14 mouse cellular contexts compared by ENCODE assay signal in the genomic region with DNA sequence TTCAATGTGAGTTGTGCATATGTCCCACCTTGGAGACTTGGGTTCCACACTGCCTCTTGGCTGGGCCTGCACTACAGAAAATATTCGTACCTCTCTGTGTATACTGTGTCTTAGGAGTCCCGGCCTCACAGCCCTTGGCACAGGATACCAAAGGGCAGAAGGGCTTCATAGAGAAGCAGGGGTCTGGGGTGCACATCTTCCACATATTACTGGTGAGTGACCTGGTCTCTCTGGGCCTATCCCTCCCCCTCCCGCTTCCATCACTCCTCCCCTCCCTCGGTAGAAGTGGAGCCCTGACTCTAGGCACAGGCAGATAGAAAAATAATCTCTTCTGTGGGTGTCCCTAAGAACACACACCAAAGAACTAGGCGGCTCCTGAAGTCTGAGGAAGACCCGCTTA. TPM values are rescaled to one million over a fixed set of nuclear protein-coding genes. Genes with fewer than 3 reads are reported as not detected.
A peak's percentile ranks its signal among the peaks of the same experiment; 100 is the strongest.
DNase-seq lines count a peak whose midpoint lies in the region; ATAC-seq and TF ChIP-seq lines count a peak whose summit lies in the region.
"Had no signal": no experiment of that assay in that cellular context is flagged by ENCODE, and none has a peak within 500 bp of the region (broad histone marks: within the 10 kb centered on the region; RNA-seq: fewer than 3 reads in every experiment).

No protein-coding gene starts in this region.

- no peak for DNase-seq in kidney, adult 2 months
- DNase-seq in embryonic facial prominence, embryonic 14.5 days (ENCODE audit: low spot score): no peak
- no peak for DNase-seq in layer of hippocampus, adult 18-20 months (ENCODE audit: low spot score in 2 of 2)
- no peak for DNase-seq in adrenal gland, adult 8-10 months
- DNase-seq: liver, embryonic 13.5 days; thymus, adult 18-20 months had no signal

- H3K9me3 ChIP-seq in kidney, embryonic 15.5 days (replicated peaks): no peaks in the 10 kb centered on the region
- no peaks in the 10 kb centered on the region for H3K9me3 ChIP-seq in embryonic facial prominence, embryonic 14.5 days (ENCODE audit: control insufficient read depth, low read length)
- no peaks in the 10 kb centered on the region for H3K9me3 ChIP-seq in intestine, embryonic 15.5 days
- H3K9me3 ChIP-seq in stomach, embryonic 16.5 days (replicated peaks; ENCODE audit: control insufficient read depth, low read length): no peaks in the 10 kb centered on the region
- H3K9me3 ChIP-seq: hindbrain, embryonic 10.5 days; liver, embryonic 13.5 days; megakaryocyte, embryonic 14.5 days; neural tube, embryonic 12.5 days had no signal

- no peak for TF ChIP-seq POLR2A in kidney, adult 2 months (IDR thresholded peaks at IDR 0.05; ENCODE audit: low read depth, low read length)

- H3K4me1 ChIP-seq in kidney, embryonic 15.5 days: peaks cover 62% of the 10 kb centered on the region
- no peaks in the 10 kb centered on the region for H3K4me1 ChIP-seq in kidney, adult 2 months (ENCODE audit: control insufficient read depth, insufficient read depth, low read length)
- peaks cover 61% of the 10 kb centered on the region for H3K4me1 ChIP-seq in embryonic facial prominence, embryonic 14.5 days (ENCODE audit: control insufficient read depth, insufficient read depth, low read length)
- peaks cover 63% of the 10 kb centered on the region for H3K4me1 ChIP-seq in intestine, embryonic 15.5 days (replicated peaks)
- peaks cover 51% of the 10 kb centered on the region for H3K4me1 ChIP-seq in stomach, embryonic 16.5 days (ENCODE audit: control insufficient read depth, insufficient read depth, low read length)

- 0 out of 2 replicates have a peak overlapping the region, but pooled peaks have one; percentile 7 for H3K4me2 ChIP-seq in kidney, embryonic 15.5 days
- no peak overlapping the region for H3K4me2 ChIP-seq in embryonic facial prominence, embryonic 14.5 days (ENCODE audit: low read depth, low read length)
- H3K4me2 ChIP-seq in intestine, embryonic 15.5 days (replicated peaks): 0 out of 2 replicates have a peak overlapping the region, but pooled peaks have one; percentile 29
- H3K4me2 ChIP-seq in stomach, embryonic 16.5 days (ENCODE audit: low read depth, low read length): no peak overlapping the region

- no peak for TF ChIP-seq CTCF in kidney, adult 2 months (conservative IDR thresholded peaks at IDR 0.05; ENCODE audit: insufficient read depth, insufficient read length, low read depth, low read length)

- no peaks in the 10 kb centered on the region for H3K36me3 ChIP-seq in kidney, embryonic 15.5 days
- H3K36me3 ChIP-seq in kidney, adult 2 months (ENCODE audit: control insufficient read depth, insufficient read depth, low read length): no peaks in the 10 kb centered on the region
- H3K36me3 ChIP-seq in embryonic facial prominence, embryonic 14.5 days (ENCODE audit: control insufficient read depth, insufficient read depth, low read length): no peaks in the 10 kb centered on the region
- H3K36me3 ChIP-seq in intestine, embryonic 15.5 days: no peaks in the 10 kb centered on the region
- no peaks in the 10 kb centered on the region for H3K36me3 ChIP-seq in stomach, embryonic 16.5 days (ENCODE audit: control insufficient read depth, insufficient read depth, low read length)
- H3K36me3 ChIP-seq: hindbrain, embryonic 10.5 days; liver, embryonic 13.5 days; neural tube, embryonic 12.5 days had no signal

- no peak overlapping the region for H3K9ac ChIP-seq in kidney, embryonic 15.5 days
- no peak overlapping the region for H3K9ac ChIP-seq in embryonic facial prominence, embryonic 14.5 days (ENCODE audit: low read depth, low read length)
- H3K9ac ChIP-seq in intestine, embryonic 15.5 days: no peak overlapping the region
- H3K9ac ChIP-seq in stomach, embryonic 16.5 days (ENCODE audit: low read length): no peak overlapping the region
- H3K9ac ChIP-seq: liver, embryonic 13.5 days had no signal

- no peak overlapping the region for H3K4me3 ChIP-seq in kidney, embryonic 15.5 days (replicated peaks)
- H3K4me3 ChIP-seq in kidney, adult 2 months (ENCODE audit: insufficient read depth, low read depth, low read length): no peak overlapping the region
- H3K4me3 ChIP-seq in embryonic facial prominence, embryonic 14.5 days (ENCODE audit: low read depth, low read length): no peak overlapping the region
- no peak overlapping the region for H3K4me3 ChIP-seq in intestine, embryonic 15.5 days (replicated peaks)
- no peak overlapping the region for H3K4me3 ChIP-seq in stomach, embryonic 16.5 days (replicated peaks; ENCODE audit: low read length)

- WGBS in kidney, embryonic 15.5 days: 64% methylated on average over 6 of the region's 6 CpGs
- WGBS in kidney, adult 2 months: 90% methylated on average over 6 of the region's 6 CpGs
- WGBS in embryonic facial prominence, embryonic 14.5 days: 62% methylated on average over 6 of the region's 6 CpGs
- 68% methylated on average over 6 of the region's 6 CpGs for WGBS in intestine, embryonic 15.5 days
- 61% methylated on average over 6 of the region's 6 CpGs for WGBS in stomach, embryonic 16.5 days

- peaks cover 29% of the 10 kb centered on the region for H3K27me3 ChIP-seq in kidney, embryonic 15.5 days
- H3K27me3 ChIP-seq in kidney, adult 2 months (replicated peaks; ENCODE audit: control insufficient read depth, insufficient read depth, low read length): no peaks in the 10 kb centered on the region
- H3K27me3 ChIP-seq in embryonic facial prominence, embryonic 14.5 days (replicated peaks; ENCODE audit: control insufficient read depth, insufficient read depth, low read length): peaks cover 16% of the 10 kb centered on the region; the same call in 1 of the 2 replicates
- H3K27me3 ChIP-seq in intestine, embryonic 15.5 days (replicated peaks): no peaks in the 10 kb centered on the region
- no peaks in the 10 kb centered on the region for H3K27me3 ChIP-seq in stomach, embryonic 16.5 days (ENCODE audit: control insufficient read depth, insufficient read depth, low read length)

- H3K27ac ChIP-seq in kidney, embryonic 15.5 days: no peak overlapping the region
- no peak overlapping the region for H3K27ac ChIP-seq in kidney, adult 2 months (ENCODE audit: insufficient read depth, low read depth, low read length)
- H3K27ac ChIP-seq in embryonic facial prominence, embryonic 14.5 days (replicated peaks; ENCODE audit: low read depth, low read length): peak overlapping the region; percentile 82
- peak overlapping the region; percentile 80 for H3K27ac ChIP-seq in intestine, embryonic 15.5 days
- H3K27ac ChIP-seq in stomach, embryonic 16.5 days (ENCODE audit: low read length): peak overlapping the region; percentile 93
- H3K27ac ChIP-seq: kidney, postnatal 0 days; layer of hippocampus, adult 2 months; liver, embryonic 13.5 days; neural tube, embryonic 12.5 days had no signal

- no peak for ATAC-seq in kidney, embryonic 15.5 days (replicated peaks; ENCODE audit: low FRiP score)
- ATAC-seq in embryonic facial prominence, embryonic 14.5 days (ENCODE audit: low read depth): no peak
- ATAC-seq in intestine, embryonic 15.5 days: no peak
- no peak for ATAC-seq in stomach, embryonic 16.5 days (ENCODE audit: insufficient read depth, low FRiP score)

RNA-seq across cellular contexts. Expression of a gene that starts 38.3 kb away (rescaled TPM):
- 14.1 and 15.2 TPM in 2 replicates for polyA plus RNA-seq in kidney, embryonic 15.5 days (2015; fragmentation: Nextera tagmentation; extraction: Ambion mirVana)
- 4.3 and 5.0 TPM in 2 replicates for polyA plus RNA-seq in kidney, adult 2 months (2012; rRNA removed)
- polyA plus RNA-seq in embryonic facial prominence, embryonic 14.5 days (2014; fragmentation: Nextera tagmentation; extraction: Ambion mirVana): 6.8 and 8.3 TPM in 2 replicates
- 18.4 and 19.1 TPM in 2 replicates for polyA plus RNA-seq in intestine, embryonic 15.5 days (2015; fragmentation: Nextera tagmentation; extraction: Ambion mirVana)
- polyA plus RNA-seq in stomach, embryonic 16.5 days (2015; fragmentation: Nextera tagmentation; extraction: Ambion mirVana): 16.1 and 17.4 TPM in 2 replicates
- total RNA-seq in layer of hippocampus, adult 18-20 months (2021): 1 to 10 TPM; 1.0 to 1.3 TPM
- total RNA-seq in adrenal gland, adult 8-10 months (2022): 10 to 100 TPM in 1 of 4 experiments, 1 to 10 TPM in 3; 4.4 to 14.6 (median 5.4) TPM

RNA-seq across cellular contexts. Expression of a gene that starts 54.5 kb away (rescaled TPM):
- 34.1 and 38.9 TPM in 2 replicates for polyA plus RNA-seq in kidney, embryonic 15.5 days (2015; fragmentation: Nextera tagmentation; extraction: Ambion mirVana)
- 29.7 and 30.4 TPM in 2 replicates for polyA plus RNA-seq in kidney, adult 2 months (2012; rRNA removed)
- polyA plus RNA-seq in embryonic facial prominence, embryonic 14.5 days (2014; fragmentation: Nextera tagmentation; extraction: Ambion mirVana): 31.0 and 34.7 TPM in 2 replicates
- 32.6 and 33.5 TPM in 2 replicates for polyA plus RNA-seq in intestine, embryonic 15.5 days (2015; fragmentation: Nextera tagmentation; extraction: Ambion mirVana)
- 32.1 and 37.1 TPM in 2 replicates for polyA plus RNA-seq in stomach, embryonic 16.5 days (2015; fragmentation: Nextera tagmentation; extraction: Ambion mirVana)
- total RNA-seq in layer of hippocampus, adult 18-20 months (2021): 10 to 100 TPM; 78.8 to 81.7 TPM
- 10 to 100 TPM; 52.7 to 76.9 (median 68.2) TPM for total RNA-seq in adrenal gland, adult 8-10 months (2022)

RNA-seq across cellular contexts. Expression of a gene that starts 58.3 kb away (rescaled TPM):
- 5.3 TPM in 2 replicates for polyA plus RNA-seq in kidney, embryonic 15.5 days (2015; fragmentation: Nextera tagmentation; extraction: Ambion mirVana)
- polyA plus RNA-seq in kidney, adult 2 months (2012; rRNA removed): 14.9 and 20.1 TPM in 2 replicates
- 3.7 and 4.2 TPM in 2 replicates for polyA plus RNA-seq in embryonic facial prominence, embryonic 14.5 days (2014; fragmentation: Nextera tagmentation; extraction: Ambion mirVana)
- 7.1 and 9.7 TPM in 2 replicates for polyA plus RNA-seq in intestine, embryonic 15.5 days (2015; fragmentation: Nextera tagmentation; extraction: Ambion mirVana)
- polyA plus RNA-seq in stomach, embryonic 16.5 days (2015; fragmentation: Nextera tagmentation; extraction: Ambion mirVana): 6.8 and 8.2 TPM in 2 replicates
- 1 to 10 TPM; 2.8 to 3.0 TPM for total RNA-seq in layer of hippocampus, adult 18-20 months (2021)
- total RNA-seq in adrenal gland, adult 8-10 months (2022): 10 to 100 TPM; 16.4 to 16.7 (median 16.5) TPM

Comparison
In these comparisons a context has a peak if more than half of its experiments do, and no peak if none do; other contexts are left out.
1. H3K27ac ChIP-seq: peak in embryonic facial prominence, embryonic 14.5 days (single experiment), intestine, embryonic 15.5 days (single experiment) and stomach, embryonic 16.5 days (single experiment); none in kidney, embryonic 15.5 days (single experiment) and kidney, adult 2 months (single experiment).
2. H3K4me2 ChIP-seq: peak in kidney, embryonic 15.5 days (single experiment) and intestine, embryonic 15.5 days (single experiment); none in embryonic facial prominence, embryonic 14.5 days (single experiment) and stomach, embryonic 16.5 days (single experiment).